Mouse (Mus musculus) forebrain, embryonic 11.5 days (tissue): ENCODE measurements around the gene Fxyd2. TPM values are rescaled to one million over a fixed set of nuclear protein-coding genes. Genes with fewer than 3 reads are reported as not detected.

Experiments
- ATAC-seq: fragments of 200-750 bp; cut with Nextera tagmentation; replicated peaks from 2 replicates; pipeline ENCODE4 v1.8.0; 2017; ENCODE audit warnings: moderate TSS enrichment; ENCODE audit not compliant: low FRiP score
- DNase-seq: peaks from one replicate; pipeline ENCODE4 v3.0.0-alpha.2; 2017; ENCODE audit warnings: low spot score
- H3K27ac ChIP-seq: fragments of 300-500 bp; sonication (generic); 2 replicates; pipeline ENCODE4 v1.5.1; 2014; ENCODE audit warnings: low read depth, low read length
- H3K27me3 ChIP-seq: fragments of 300-500 bp; sonication (generic); 2 replicates; pipeline ENCODE4 v1.6.1; 2014; ENCODE audit warnings: mild to moderate bottlenecking, low read length, mixed read lengths; ENCODE audit not compliant: control insufficient read depth, insufficient read depth
- H3K36me3 ChIP-seq: fragments of 300-500 bp; sonication (generic); 2 replicates; pipeline ENCODE4 v1.6.1; 2014; ENCODE audit warnings: mild to moderate bottlenecking, low read length, moderate library complexity, mixed read lengths; ENCODE audit not compliant: control insufficient read depth, insufficient read depth
- H3K4me1 ChIP-seq: fragments of 300-500 bp; sonication (generic); replicated peaks from 2 replicates; pipeline ENCODE4 v1.6.1; 2014; ENCODE audit warnings: low read length, mixed read lengths; ENCODE audit not compliant: control insufficient read depth, insufficient read depth
- H3K4me2 ChIP-seq: fragments of 300-500 bp; sonication (generic); 2 replicates; pipeline ENCODE4 v1.6.1; 2014; ENCODE audit warnings: low read depth, mild to moderate bottlenecking, low read length, moderate library complexity, mixed read lengths; ENCODE audit not compliant: severe bottlenecking
- H3K4me3 ChIP-seq: fragments of 300-500 bp; sonication (generic); 2 replicates; pipeline ENCODE4 v1.5.1; 2014; ENCODE audit warnings: low read depth, low read length
- H3K9ac ChIP-seq: fragments of 300-500 bp; sonication (generic); 2 replicates; pipeline ENCODE4 v1.6.1; 2014; ENCODE audit warnings: low read length
- H3K9me3 ChIP-seq: fragments of 300-500 bp; sonication (generic); 2 replicates; pipeline ENCODE4 v1.6.1; 2016; ENCODE audit warnings: low read length, mixed read lengths; ENCODE audit not compliant: control insufficient read depth
- WGBS: fragments of 180-500 bp; shearing (Covaris S2); extraction: QIAGEN DNeasy Blood & Tissue Kit; methylation state at CpG from one replicate; pipeline ENCODE4 v1.1.7; 2014; 5-methylcytosine and 5-hydroxymethylcytosine counted together
- polyA plus RNA-seq: library from polyadenylated mRNA; unstranded; fragments of >200 nt; fragmentation: Nextera tagmentation; extraction: Ambion mirVana; gene quantifications from 2 replicates; pipeline ENCODE4 v1.2.1, GENCODE M21; 2014

Gene Fxyd2
- polyA plus RNA-seq, 1 experiment from 2014 or later, result 3.4 TPM

GRCm38 (mm10) chr9:45370616-45371336 lies 28.7 kb upstream of the Fxyd2 start:
- no peaks in the 10 kb centered on the region for H3K9me3 ChIP-seq
- no peaks in the 10 kb centered on the region for H3K27me3 ChIP-seq
- 3% methylated on average over 25 of the region's 25 CpGs for WGBS
- peaks cover 4% of the 10 kb centered on the region; the same call in 1 of the 2 replicates for H3K4me1 ChIP-seq
- peak overlapping the region; percentile 91 for H3K4me2 ChIP-seq
- peak overlapping the region; percentile 14; the same call in 1 of the 2 replicates for H3K27ac ChIP-seq
- ATAC-seq (peak; percentile 34), DNase-seq (peak; percentile 68)
- H3K36me3 ChIP-seq, result no peaks in the 10 kb centered on the region
- peak overlapping the region; percentile 74 for H3K4me3 ChIP-seq
- peak overlapping the region; percentile 83 for H3K9ac ChIP-seq

- Histone ChIP-seq H3K4me2 (peak overlapping the region; percentile 91), H3K9me3 (no peaks in the 10 kb centered on the region), H3K36me3 (no peaks in the 10 kb centered on the region), H3K9ac (peak overlapping the region; percentile 83), H3K4me1 (peaks cover 4% of the 10 kb centered on the region; the same call in 1 of the 2 replicates), H3K27ac (peak overlapping the region; percentile 14; the same call in 1 of the 2 replicates), H3K4me3 (peak overlapping the region; percentile 74), H3K27me3 (no peaks in the 10 kb centered on the region)
- ATAC-seq, result peak; percentile 37; the same call in 1 of the 2 replicates
- 5% methylated on average over 2 of the region's 2 CpGs for WGBS
- DNase-seq, result no peak
Observed at GRCm38 (mm10) chr9:45371337-45371707, 28.1 kb upstream of the Fxyd2 start.

GRCm38 (mm10) chr9:45373896-45374295 lies 25.6 kb upstream of the Fxyd2 start:
- Histone ChIP-seq H3K36me3 (no peaks in the 10 kb centered on the region), H3K9me3 (no peaks in the 10 kb centered on the region), H3K27ac (no peak overlapping the region), H3K4me3 (no peak overlapping the region), H3K4me2 (no peak overlapping the region), H3K9ac (no peak overlapping the region), H3K27me3 (no peaks in the 10 kb centered on the region), H3K4me1 (peaks cover 4% of the 10 kb centered on the region; the same call in 1 of the 2 replicates)
- ATAC-seq, result no peak
- DNase-seq, result no peak
- 82% methylated on average over 3 of the region's 3 CpGs for WGBS

GRCm38 (mm10) chr9:45374988-45375502 lies 24.4 kb upstream of the Fxyd2 start:
- peaks cover 2% of the 10 kb centered on the region; the same call in 1 of the 2 replicates for H3K4me1 ChIP-seq
- WGBS, result 94% methylated on average over 6 of the region's 6 CpGs
- H3K27me3 ChIP-seq, result no peaks in the 10 kb centered on the region
- ATAC-seq (no peak), DNase-seq (no peak)
- H3K4me2 ChIP-seq, result no peak overlapping the region
- no peak overlapping the region for H3K4me3 ChIP-seq
- H3K27ac ChIP-seq, result no peak overlapping the region
- no peaks in the 10 kb centered on the region for H3K36me3 ChIP-seq
- no peak overlapping the region for H3K9ac ChIP-seq
- H3K9me3 ChIP-seq, result no peaks in the 10 kb centered on the region

GRCm38 (mm10) chr9:45376427-45376826 lies 23.0 kb upstream of the Fxyd2 start:
- no peaks in the 10 kb centered on the region for H3K27me3 ChIP-seq
- ATAC-seq (no peak), DNase-seq (no peak)
- no peaks in the 10 kb centered on the region for H3K9me3 ChIP-seq
- no peaks in the 10 kb centered on the region for H3K36me3 ChIP-seq
- H3K9ac ChIP-seq, result no peak overlapping the region
- H3K4me2 ChIP-seq, result no peak overlapping the region
- no peak overlapping the region for H3K27ac ChIP-seq
- H3K4me3 ChIP-seq, result no peak overlapping the region
- WGBS, result 80% methylated on average over 4 of the region's 4 CpGs
- peaks cover 2% of the 10 kb centered on the region; the same call in 1 of the 2 replicates for H3K4me1 ChIP-seq

GRCm38 (mm10) chr9:45376883-45377282 lies 22.6 kb upstream of the Fxyd2 start:
- Histone ChIP-seq H3K36me3 (no peaks in the 10 kb centered on the region), H3K4me2 (no peak overlapping the region), H3K9ac (no peak overlapping the region), H3K27me3 (no peaks in the 10 kb centered on the region), H3K27ac (no peak overlapping the region), H3K4me3 (no peak overlapping the region), H3K4me1 (no peaks in the 10 kb centered on the region; the same call in 1 of the 2 replicates), H3K9me3 (no peaks in the 10 kb centered on the region)
- ATAC-seq (no peak), DNase-seq (no peak)
- WGBS, result 85% methylated on average over 2 of the region's 2 CpGs

GRCm38 (mm10) chr9:45380411-45381251 lies 18.8 kb upstream of the Fxyd2 start:
- Histone ChIP-seq H3K4me3 (no peak overlapping the region), H3K4me1 (no peaks in the 10 kb centered on the region), H3K27me3 (no peaks in the 10 kb centered on the region), H3K36me3 (no peaks in the 10 kb centered on the region), H3K9ac (no peak overlapping the region), H3K27ac (no peak overlapping the region), H3K9me3 (no peaks in the 10 kb centered on the region), H3K4me2 (no peak overlapping the region)
- 62% methylated on average over 9 of the region's 10 CpGs for WGBS
- DNase-seq, result no peak
- ATAC-seq, result no peak

GRCm38 (mm10) chr9:45382336-45382735 lies 17.1 kb upstream of the Fxyd2 start:
- DNase-seq (no peak), ATAC-seq (no peak)
- Histone ChIP-seq H3K4me3 (no peak overlapping the region), H3K27me3 (no peaks in the 10 kb centered on the region), H3K9ac (no peak overlapping the region), H3K36me3 (no peaks in the 10 kb centered on the region), H3K27ac (no peak overlapping the region), H3K4me2 (no peak overlapping the region), H3K9me3 (no peaks in the 10 kb centered on the region), H3K4me1 (no peaks in the 10 kb centered on the region)
- WGBS, result 86% methylated on average over 5 of the region's 5 CpGs
